Mouse (Mus musculus): ENCODE results near the gene Trim17. TPM values are rescaled to one million over a fixed set of nuclear protein-coding genes. Genes with fewer than 3 reads are reported as not detected.
"Not testable (repeated sequence)": the region's sequence is repeated elsewhere in the genome, so short reads cannot be mapped to it uniquely, and the experiment has no call there.

Trim17 gene
- polyA plus RNA-seq, 1 experiment from 2014 or later = 0.14 TPM

DNA sequence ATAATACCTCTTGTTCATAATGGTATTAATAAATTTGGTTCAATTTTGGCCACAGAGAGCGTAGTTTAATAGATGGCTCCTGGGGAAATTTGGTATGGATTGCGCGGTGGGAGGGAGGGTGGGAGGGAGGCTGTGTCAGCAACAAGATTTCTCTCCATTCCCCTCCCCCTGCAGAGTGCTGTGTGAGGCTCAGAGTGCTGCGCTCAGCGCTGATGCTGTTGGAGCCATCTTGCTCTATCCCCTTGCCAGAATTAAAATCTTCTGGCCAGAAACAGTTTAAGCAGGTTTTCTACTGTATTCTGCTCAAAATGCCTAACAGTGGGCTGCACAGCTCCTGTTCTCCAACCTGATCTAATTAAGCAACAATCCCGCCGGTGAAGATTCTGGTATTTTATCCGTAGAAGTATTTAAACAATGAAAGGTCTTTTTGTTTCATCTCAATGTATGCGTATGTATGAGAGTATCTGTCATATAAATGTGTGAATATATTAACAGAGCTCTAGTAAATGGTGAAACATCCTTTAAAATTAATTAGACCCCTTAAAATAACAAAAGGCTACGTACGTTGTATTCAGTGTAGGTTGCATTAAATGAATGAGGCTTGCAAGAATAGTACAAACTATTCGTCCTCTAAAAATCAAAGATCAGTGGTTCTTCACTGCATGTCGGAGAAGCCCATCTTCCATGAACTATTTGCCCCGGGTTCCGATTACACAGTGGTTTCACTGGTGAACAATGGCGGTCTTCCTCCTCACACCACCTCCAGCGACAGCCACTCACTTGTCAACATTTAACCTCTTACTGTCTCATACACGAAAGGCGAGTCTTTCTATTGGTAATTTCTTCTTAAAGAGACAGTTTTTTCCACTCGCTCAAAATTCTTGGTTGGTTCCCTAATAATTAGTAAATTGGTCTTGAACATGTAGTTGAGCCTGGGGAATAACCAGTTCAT lies 4.7 kb upstream of the Trim17 start:
- Histone ChIP-seq H3K9me3 (replicated peaks; ENCODE audit: control insufficient read depth, low read length) (no peaks in the 10 kb centered on the region), H3K4me2 (ENCODE audit: low read depth, low read length) (peak overlapping the region; percentile 66), H3K4me3 (ENCODE audit: low read depth, low read length) (peak overlapping the region; percentile 41), H3K36me3 (replicated peaks; ENCODE audit: control insufficient read depth, insufficient read depth, low read depth, low read length) (no peaks in the 10 kb centered on the region), H3K27me3 (ENCODE audit: control insufficient read depth, insufficient read depth, low read length) (peaks cover 5% of the 10 kb centered on the region; the same call in 1 of the 2 replicates), H3K9ac (replicated peaks; ENCODE audit: low read length) (peak overlapping the region; percentile 75), H3K27ac (replicated peaks; ENCODE audit: low read depth, low read length) (peak overlapping the region; percentile 91), H3K4me1 (ENCODE audit: control insufficient read depth, insufficient read depth, low read length) (no peaks in the 10 kb centered on the region)
- ATAC-seq (replicated peaks; ENCODE audit: insufficient number of reproducible peaks, low FRiP score, low TSS enrichment, low read depth) (0 out of 2 replicates have a peak, but pooled peaks have one; percentile 24), DNase-seq (ENCODE audit: low spot score) (peak; percentile 77)
- 6% methylated on average over 20 of the region's 20 CpGs for WGBS

GRCm38 (mm10) chr11:58951210-58951609 lies 3.3 kb upstream of the Trim17 start:
- H3K36me3 ChIP-seq (replicated peaks; ENCODE audit: control insufficient read depth, insufficient read depth, low read depth, low read length) = no peaks in the 10 kb centered on the region
- no peak overlapping the region for H3K27ac ChIP-seq (replicated peaks; ENCODE audit: low read depth, low read length)
- DNase-seq (ENCODE audit: low spot score) = no peak
- H3K4me1 ChIP-seq (ENCODE audit: control insufficient read depth, insufficient read depth, low read length) = no peaks in the 10 kb centered on the region
- no peak for ATAC-seq (replicated peaks; ENCODE audit: insufficient number of reproducible peaks, low FRiP score, low TSS enrichment, low read depth)
- 70% methylated on average over 5 of the region's 5 CpGs for WGBS
- H3K4me2 ChIP-seq (ENCODE audit: low read depth, low read length) = no peak overlapping the region
- H3K9me3 ChIP-seq (replicated peaks; ENCODE audit: control insufficient read depth, low read length) = no peaks in the 10 kb centered on the region
- no peak overlapping the region for H3K9ac ChIP-seq (replicated peaks; ENCODE audit: low read length)
- H3K4me3 ChIP-seq (ENCODE audit: low read depth, low read length) = no peak overlapping the region
- peaks cover 5% of the 10 kb centered on the region; the same call in 1 of the 2 replicates for H3K27me3 ChIP-seq (ENCODE audit: control insufficient read depth, insufficient read depth, low read length)

GRCm38 (mm10) chr11:58953351-58954169 lies 925 bp upstream of the Trim17 start:
- Histone ChIP-seq H3K4me1 (ENCODE audit: control insufficient read depth, insufficient read depth, low read length) (no peaks in the 10 kb centered on the region), H3K4me3 (ENCODE audit: low read depth, low read length) (peak overlapping the region; percentile 42), H3K27me3 (ENCODE audit: control insufficient read depth, insufficient read depth, low read length) (peaks cover 5% of the 10 kb centered on the region; the same call in 1 of the 2 replicates), H3K36me3 (replicated peaks; ENCODE audit: control insufficient read depth, insufficient read depth, low read depth, low read length) (no peaks in the 10 kb centered on the region), H3K4me2 (ENCODE audit: low read depth, low read length) (peak overlapping the region; percentile 82), H3K27ac (replicated peaks; ENCODE audit: low read depth, low read length) (peak overlapping the region; percentile 78), H3K9ac (replicated peaks; ENCODE audit: low read length) (peak overlapping the region; percentile 69), H3K9me3 (replicated peaks; ENCODE audit: control insufficient read depth, low read length) (no peaks in the 10 kb centered on the region)
- peak; percentile 6; the same call in 1 of the 2 replicates for ATAC-seq (replicated peaks; ENCODE audit: insufficient number of reproducible peaks, low FRiP score, low TSS enrichment, low read depth)
- 1% methylated on average over 33 of the region's 33 CpGs for WGBS
- DNase-seq (ENCODE audit: low spot score) = peak; percentile 64

DNA sequence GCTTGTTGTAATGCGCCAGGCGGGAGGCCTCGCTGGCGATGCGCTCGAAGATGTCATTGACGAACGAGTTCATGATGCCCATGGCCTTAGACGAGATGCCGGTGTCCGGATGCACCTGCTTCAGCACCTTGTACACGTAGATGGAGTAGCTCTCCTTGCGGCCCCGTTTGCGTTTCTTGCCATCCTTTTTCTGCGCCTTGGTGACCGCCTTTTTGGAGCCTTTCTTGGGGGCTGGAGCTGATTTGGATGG lies 390 bp upstream of the Trim17 start:
- WGBS = 0% methylated on average over 14 of the region's 17 CpGs
- not testable (repeated sequence) for H3K36me3 ChIP-seq (replicated peaks; ENCODE audit: control insufficient read depth, insufficient read depth, low read depth, low read length); DNase-seq (ENCODE audit: low spot score); H3K27me3 ChIP-seq (ENCODE audit: control insufficient read depth, insufficient read depth, low read length); H3K4me1 ChIP-seq (ENCODE audit: control insufficient read depth, insufficient read depth, low read length); H3K9me3 ChIP-seq (replicated peaks; ENCODE audit: control insufficient read depth, low read length)
- Histone ChIP-seq H3K4me3 (ENCODE audit: low read depth, low read length) (peak overlapping the region; percentile 42), H3K27ac (replicated peaks; ENCODE audit: low read depth, low read length) (peak overlapping the region; percentile 78; the same call in 1 of the 2 replicates), H3K9ac (replicated peaks; ENCODE audit: low read length) (peak overlapping the region; percentile 69), H3K4me2 (ENCODE audit: low read depth, low read length) (peak overlapping the region; percentile 82)
- ATAC-seq (replicated peaks; ENCODE audit: insufficient number of reproducible peaks, low FRiP score, low TSS enrichment, low read depth) = peak; percentile 10; the same call in 1 of the 2 replicates

DNA sequence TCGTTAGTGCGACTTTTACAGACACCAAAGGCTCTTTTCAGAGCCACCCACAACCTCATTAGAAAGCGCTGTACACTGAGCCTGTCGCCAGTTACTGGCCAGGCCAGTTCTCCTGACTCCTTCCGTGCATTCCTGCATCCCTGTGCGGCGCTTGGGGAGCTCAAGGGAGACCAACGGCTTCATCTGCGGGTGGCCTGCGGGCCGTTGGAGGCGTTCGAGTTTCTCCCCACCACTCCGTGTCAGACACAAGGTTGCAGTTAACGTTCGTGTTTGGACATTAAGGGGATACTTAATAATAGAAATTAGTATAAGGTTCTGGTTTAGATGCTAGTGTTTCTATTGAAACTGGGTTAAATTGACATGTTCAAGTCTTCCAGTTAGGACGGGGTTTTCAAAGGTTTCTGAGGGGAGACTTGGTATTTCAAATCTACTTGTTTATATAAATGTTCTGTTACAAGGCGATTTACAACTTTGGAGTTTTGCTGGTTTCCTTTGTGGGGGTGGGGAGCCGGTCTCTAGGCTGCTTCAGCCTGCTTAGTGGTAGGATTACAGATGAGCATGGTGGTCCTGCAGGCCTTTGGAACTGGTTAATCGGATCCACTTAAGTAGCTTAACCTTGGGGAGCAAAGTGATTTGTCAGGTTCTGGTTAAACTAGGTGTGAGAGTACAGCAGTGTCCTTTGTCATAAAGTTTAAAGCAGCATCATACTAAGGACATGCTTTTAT lies 820 bp downstream of the Trim17 start:
- Histone ChIP-seq H3K27me3 (ENCODE audit: control insufficient read depth, insufficient read depth, low read length) (peaks cover 5% of the 10 kb centered on the region; the same call in 1 of the 2 replicates), H3K36me3 (replicated peaks; ENCODE audit: control insufficient read depth, insufficient read depth, low read depth, low read length) (no peaks in the 10 kb centered on the region), H3K9ac (replicated peaks; ENCODE audit: low read length) (peak overlapping the region; percentile 83), H3K9me3 (replicated peaks; ENCODE audit: control insufficient read depth, low read length) (no peaks in the 10 kb centered on the region), H3K4me2 (ENCODE audit: low read depth, low read length) (peak overlapping the region; percentile 74), H3K4me1 (ENCODE audit: control insufficient read depth, insufficient read depth, low read length) (no peaks in the 10 kb centered on the region; the same call in 1 of the 2 replicates), H3K27ac (replicated peaks; ENCODE audit: low read depth, low read length) (peak overlapping the region; percentile 97), H3K4me3 (ENCODE audit: low read depth, low read length) (peak overlapping the region; percentile 62)
- DNase-seq (ENCODE audit: low spot score) = peak; percentile 57
- no peak; the same call in 1 of the 2 replicates for ATAC-seq (replicated peaks; ENCODE audit: insufficient number of reproducible peaks, low FRiP score, low TSS enrichment, low read depth)
- WGBS = under 1% methylated on average over 20 of the region's 20 CpGs

- WGBS = 40% methylated on average over 8 of the region's 8 CpGs
- no peak for ATAC-seq (replicated peaks; ENCODE audit: insufficient number of reproducible peaks, low FRiP score, low TSS enrichment, low read depth)
- DNase-seq (ENCODE audit: low spot score) = no peak
- Histone ChIP-seq H3K36me3 (replicated peaks; ENCODE audit: control insufficient read depth, insufficient read depth, low read depth, low read length) (no peaks in the 10 kb centered on the region), H3K4me3 (ENCODE audit: low read depth, low read length) (peak overlapping the region; percentile 62), H3K9ac (replicated peaks; ENCODE audit: low read length) (peak overlapping the region; percentile 83), H3K27me3 (ENCODE audit: control insufficient read depth, insufficient read depth, low read length) (peaks cover 5% of the 10 kb centered on the region; the same call in 1 of the 2 replicates), H3K27ac (replicated peaks; ENCODE audit: low read depth, low read length) (0 out of 2 replicates have a peak overlapping the region, but pooled peaks have one; percentile 97), H3K4me2 (ENCODE audit: low read depth, low read length) (peak overlapping the region; percentile 74), H3K4me1 (ENCODE audit: control insufficient read depth, insufficient read depth, low read length) (no peaks in the 10 kb centered on the region; the same call in 1 of the 2 replicates), H3K9me3 (replicated peaks; ENCODE audit: control insufficient read depth, low read length) (no peaks in the 10 kb centered on the region)
Measured at GRCm38 (mm10) chr11:58955868-58956257, 1.4 kb downstream of the Trim17 start.

- Histone ChIP-seq H3K4me1 (ENCODE audit: control insufficient read depth, insufficient read depth, low read length) (no peaks in the 10 kb centered on the region; the same call in 1 of the 2 replicates), H3K9ac (replicated peaks; ENCODE audit: low read length) (peak overlapping the region; percentile 10; the same call in 1 of the 2 replicates), H3K4me2 (ENCODE audit: low read depth, low read length) (no peak overlapping the region), H3K27me3 (ENCODE audit: control insufficient read depth, insufficient read depth, low read length) (peaks cover 5% of the 10 kb centered on the region; the same call in 1 of the 2 replicates), H3K4me3 (ENCODE audit: low read depth, low read length) (no peak overlapping the region), H3K27ac (replicated peaks; ENCODE audit: low read depth, low read length) (no peak overlapping the region), H3K36me3 (replicated peaks; ENCODE audit: control insufficient read depth, insufficient read depth, low read depth, low read length) (no peaks in the 10 kb centered on the region), H3K9me3 (replicated peaks; ENCODE audit: control insufficient read depth, low read length) (no peaks in the 10 kb centered on the region)
- 89% methylated on average over 5 of the region's 5 CpGs for WGBS
- ATAC-seq (replicated peaks; ENCODE audit: insufficient number of reproducible peaks, low FRiP score, low TSS enrichment, low read depth) (no peak), DNase-seq (ENCODE audit: low spot score) (no peak)
Measured at GRCm38 (mm10) chr11:58957226-58957914, 2.9 kb downstream of the Trim17 start.
